Mouse (Mus musculus) cerebral cortex, adult 2 months (tissue): Measurements from ENCODE around the gene Cptp.

Experiments used
- WGBS: fragments of 180-500 bp; shearing (Covaris S2); methylation state at CpG from one replicate; pipeline ENCODE4 v1.1.7; 2018; 5-methylcytosine and 5-hydroxymethylcytosine counted together

Cptp gene

GRCm38 (mm10) chr4:155841003-155841454 is 28.2 kb downstream of the Cptp start:
- 2% methylated on average over 32 of the region's 32 CpGs for WGBS

- WGBS: 31% methylated on average over 8 of the region's 8 CpGs
Observed at GRCm38 (mm10) chr4:155840076-155841002, 28.9 kb downstream of the Cptp start.

- WGBS: 34% methylated on average over 16 of the region's 16 CpGs
Observed at GRCm38 (mm10) chr4:155839483-155839910, 29.7 kb downstream of the Cptp start, which contains the start of gene Mxra8. Gene Mxra8, plus strand, starts transcription at chr4:155839680.

GRCm38 (mm10) chr4:155838187-155839153 is 30.8 kb downstream of the Cptp start:
- 66% methylated on average over 8 of the region's 8 CpGs for WGBS

GRCm38 (mm10) chr4:155837404-155838010 is 31.7 kb downstream of the Cptp start:
- WGBS: 58% methylated on average over 11 of the region's 11 CpGs

GRCm38 (mm10) chr4:155833836-155834235 is 35.4 kb downstream of the Cptp start:
- WGBS: 17% methylated on average over 2 of the region's 2 CpGs

GRCm38 (mm10) chr4:155833234-155833633 is 36.0 kb downstream of the Cptp start:
- 87% methylated on average over 4 of the region's 4 CpGs for WGBS

GRCm38 (mm10) chr4:155832321-155832720 is 36.9 kb downstream of the Cptp start:
- WGBS: 45% methylated on average over 10 of the region's 10 CpGs

- under 1% methylated on average over 25 of the region's 25 CpGs for WGBS
Observed at GRCm38 (mm10) chr4:155831831-155832230, 37.4 kb downstream of the Cptp start.

- under 1% methylated on average over 49 of the region's 49 CpGs for WGBS
Observed at GRCm38 (mm10) chr4:155831205-155831766, 38.0 kb downstream of the Cptp start, which contains the start of gene Aurkaip1. Gene Aurkaip1, plus strand, starts transcription at chr4:155831272.

- 46% methylated on average over 8 of the region's 8 CpGs for WGBS
Observed at GRCm38 (mm10) chr4:155830596-155830995, 38.6 kb downstream of the Cptp start.

GRCm38 (mm10) chr4:155829866-155830265 is 39.4 kb downstream of the Cptp start:
- 88% methylated on average over 4 of the region's 4 CpGs for WGBS

GRCm38 (mm10) chr4:155823443-155823842 is 45.8 kb downstream of the Cptp start:
- WGBS: 93% methylated on average over 16 of the region's 16 CpGs

- 70% methylated on average over 7 of the region's 7 CpGs for WGBS
Observed at GRCm38 (mm10) chr4:155821025-155821424, 48.2 kb downstream of the Cptp start.

- WGBS: 61% methylated on average over 4 of the region's 4 CpGs
Observed at GRCm38 (mm10) chr4:155817533-155817932, 51.7 kb downstream of the Cptp start.
